Mouse (Mus musculus) retina, postnatal 7 days (tissue): Measurements from ENCODE around the gene M6pr.

Experiments
- DNase-seq: peaks from one replicate; pipeline ENCODE4 v3.0.0-alpha.2; 2012; ENCODE audit warnings: low read depth, low spot score

Gene M6pr

DNA sequence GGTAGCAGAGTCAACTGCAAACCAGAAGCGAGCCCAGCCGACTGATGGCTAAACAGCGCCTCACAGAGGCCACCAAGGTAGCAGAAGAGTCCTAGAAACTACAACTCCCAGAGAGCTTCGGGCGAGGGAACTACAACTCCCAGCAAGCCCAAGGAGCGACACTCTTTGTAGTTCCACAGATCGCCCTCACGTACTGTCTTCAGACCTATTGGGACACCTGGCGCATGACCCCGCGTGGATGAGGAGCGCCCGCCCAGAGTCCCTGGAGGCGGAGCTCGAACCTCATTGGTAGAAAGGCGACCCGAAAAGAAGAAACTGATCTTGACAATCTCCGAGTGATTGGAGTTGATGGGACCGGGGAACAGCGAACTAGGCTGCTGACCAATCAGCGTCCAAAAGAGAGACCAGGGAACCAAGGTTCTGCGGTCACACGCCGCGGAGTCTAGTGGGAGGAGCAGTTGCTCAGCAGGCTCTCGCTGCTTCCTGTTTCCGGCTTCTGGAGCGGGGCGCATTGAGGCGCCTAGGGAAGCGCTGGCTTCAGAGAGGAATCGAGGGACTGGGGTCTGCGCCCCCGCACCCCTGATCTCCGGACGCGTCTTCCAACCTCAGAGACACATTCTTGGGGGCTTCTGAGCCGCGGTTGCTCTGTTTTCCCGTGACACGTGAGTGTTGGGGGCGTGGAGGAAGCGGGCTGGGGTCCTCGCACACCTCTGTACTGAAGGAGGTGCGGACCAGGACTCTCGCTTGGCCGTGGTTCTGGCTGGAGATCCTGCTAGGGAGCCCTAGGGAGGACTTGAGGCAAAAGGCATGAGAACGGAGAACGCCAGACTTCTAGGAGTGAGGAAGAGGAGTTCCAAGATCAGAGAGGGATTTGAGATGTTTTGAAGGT is at the start of gene M6pr:
Gene M6pr, plus strand, starts transcription at position 216 of the 889 bp plus-strand sequence.
- DNase-seq = peak; percentile 92

DNA sequence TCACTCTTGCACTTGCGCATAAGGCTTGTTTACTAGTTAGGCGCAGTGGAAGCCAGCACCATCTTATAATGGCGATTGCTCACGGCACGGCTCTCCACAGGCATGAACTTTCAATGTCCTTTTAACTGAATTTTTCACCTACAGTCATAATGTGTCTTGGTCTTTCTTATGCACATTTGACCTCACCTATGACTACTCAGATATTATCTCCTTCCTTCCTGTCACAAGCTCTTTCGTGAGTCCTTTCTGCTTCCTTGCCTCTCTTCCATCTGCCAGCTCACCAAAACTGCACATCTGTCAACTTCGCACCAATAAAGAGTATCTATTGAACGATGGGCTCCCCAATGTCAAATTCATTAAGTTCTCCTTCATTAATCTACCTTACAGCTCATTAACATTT is 46.0 kb upstream of the M6pr start:
- no peak for DNase-seq

GRCm38 (mm10) chr6:122268561-122268960 is 40.0 kb upstream of the M6pr start:
- no peak for DNase-seq

GRCm38 (mm10) chr6:122269170-122269569 is 39.4 kb upstream of the M6pr start:
- DNase-seq = no peak

GRCm38 (mm10) chr6:122270152-122270551 is 38.4 kb upstream of the M6pr start:
- no peak for DNase-seq

GRCm38 (mm10) chr6:122274546-122274945 is 34.0 kb upstream of the M6pr start:
- no peak for DNase-seq

- no peak for DNase-seq
Measured at GRCm38 (mm10) chr6:122276565-122276964, 32.0 kb upstream of the M6pr start.

DNA sequence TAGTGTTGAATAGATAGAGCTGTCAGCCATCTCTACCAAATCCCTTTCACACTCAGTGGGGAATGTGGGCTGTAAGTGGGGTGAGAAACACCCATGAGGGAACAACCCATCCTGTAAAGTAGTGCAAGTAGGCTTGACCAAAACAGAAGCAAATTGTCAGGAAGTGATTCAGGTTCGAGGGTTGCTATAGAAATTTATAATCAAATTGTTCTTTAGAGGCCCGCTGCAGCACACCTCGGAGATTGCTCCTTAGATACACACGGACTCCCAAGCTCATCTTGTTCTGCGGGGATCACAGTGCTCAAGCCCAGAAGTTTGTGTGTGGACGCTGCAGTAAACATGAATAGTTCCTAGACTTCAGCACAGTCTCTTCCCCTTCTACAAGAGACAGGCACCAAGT is 25.7 kb upstream of the M6pr start, which contains the start of gene Klrg1:
Gene Klrg1, minus strand, starts transcription at position 101 of the 400 bp plus-strand sequence.
- no peak for DNase-seq

- no peak for DNase-seq
Measured at GRCm38 (mm10) chr6:122283429-122283828, 25.1 kb upstream of the M6pr start.

DNA sequence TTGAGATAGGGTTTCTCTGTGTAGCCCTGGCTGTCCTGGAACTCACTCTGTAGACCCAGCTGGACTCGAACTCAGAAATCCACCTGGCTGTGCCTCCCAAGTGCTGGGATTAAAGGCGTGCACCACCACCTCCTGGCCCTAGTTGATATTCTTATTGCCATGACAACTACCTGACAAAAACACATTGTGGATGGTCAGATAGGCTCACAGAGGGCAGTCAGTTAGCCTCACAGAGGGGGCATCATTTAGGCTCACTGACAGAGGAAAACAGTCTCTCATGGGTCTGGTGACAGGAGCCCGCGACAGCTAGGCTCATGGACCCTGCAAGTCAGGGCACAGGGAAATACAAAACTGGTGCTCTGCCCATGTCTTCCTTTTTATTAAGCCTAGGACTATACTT is 24.2 kb upstream of the M6pr start:
- no peak for DNase-seq

DNA sequence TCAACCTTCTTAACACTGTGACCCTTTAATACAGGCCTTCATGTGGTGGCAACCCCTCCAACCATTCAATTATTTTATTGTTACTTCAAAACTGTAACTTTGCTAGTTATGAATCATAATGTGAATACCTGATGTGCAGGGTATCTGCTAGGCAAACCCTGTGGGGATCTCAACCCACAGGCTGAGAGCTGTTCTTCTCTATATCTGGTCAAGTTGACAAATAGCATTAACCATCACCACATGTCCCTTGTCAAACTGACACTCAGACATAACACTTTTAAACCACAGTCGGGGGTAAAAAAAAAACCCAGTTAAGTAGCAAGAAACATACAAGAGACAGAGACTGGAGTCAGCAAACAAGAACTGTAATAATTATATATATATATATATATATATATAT is 23.7 kb upstream of the M6pr start:
- DNase-seq = no peak

DNA sequence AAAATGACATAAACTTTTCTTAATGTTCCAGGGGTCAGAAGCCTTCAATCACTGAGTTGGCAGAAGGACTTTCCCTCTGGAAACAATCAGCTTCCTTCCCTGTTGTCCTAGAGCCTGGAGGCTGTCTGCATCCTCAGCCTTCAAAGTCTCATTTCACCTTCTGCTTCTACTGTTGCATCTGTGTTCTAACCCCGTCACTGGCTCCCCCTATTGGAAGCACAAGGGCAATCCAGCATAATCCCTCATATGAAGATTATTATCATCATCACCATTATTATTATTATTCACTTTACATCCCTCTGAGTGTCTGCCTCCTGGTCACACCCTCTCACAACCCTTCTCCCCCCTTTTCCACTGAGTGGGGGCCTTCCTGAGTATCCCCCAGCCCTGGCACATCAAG is 20.3 kb upstream of the M6pr start:
- DNase-seq = no peak

DNA sequence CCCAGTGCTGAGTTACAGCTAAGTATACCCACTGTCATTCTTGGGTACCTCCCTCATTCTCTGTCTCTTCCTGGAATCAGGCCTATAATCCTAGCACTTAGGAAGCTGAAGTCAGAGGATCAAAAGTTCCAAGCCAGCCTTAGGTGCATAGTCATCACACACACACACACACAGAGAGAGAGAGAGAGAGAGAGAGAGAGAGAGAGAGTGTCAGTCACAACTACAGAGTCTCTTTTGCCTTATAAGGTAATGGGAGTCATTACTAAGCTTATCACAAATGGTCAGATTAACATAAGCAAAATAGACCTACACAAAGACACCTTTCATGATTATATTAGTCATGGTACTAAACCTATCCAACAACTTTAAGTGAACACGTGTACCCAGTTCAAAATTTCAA is 19.2 kb upstream of the M6pr start:
- DNase-seq = no peak

DNA sequence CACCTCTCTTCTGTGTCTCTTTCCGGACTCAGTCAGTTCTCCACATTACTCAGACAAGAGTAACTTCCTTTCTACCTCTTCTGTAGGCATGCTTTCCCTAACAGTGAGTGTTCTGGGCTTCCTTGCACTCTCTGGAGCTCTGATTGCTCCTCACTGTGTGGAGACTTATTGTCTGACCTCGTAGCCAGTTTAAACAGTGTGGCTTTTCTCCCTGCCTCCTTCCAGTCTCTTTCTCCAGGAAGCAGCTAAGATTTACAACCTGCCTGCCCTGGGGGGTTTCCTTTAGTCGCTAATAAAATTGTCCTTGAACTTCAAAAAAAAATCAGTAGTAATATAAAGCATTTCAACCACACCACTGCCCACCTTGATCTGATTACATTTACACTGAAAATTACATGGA is 18.3 kb upstream of the M6pr start:
- no peak for DNase-seq

DNA sequence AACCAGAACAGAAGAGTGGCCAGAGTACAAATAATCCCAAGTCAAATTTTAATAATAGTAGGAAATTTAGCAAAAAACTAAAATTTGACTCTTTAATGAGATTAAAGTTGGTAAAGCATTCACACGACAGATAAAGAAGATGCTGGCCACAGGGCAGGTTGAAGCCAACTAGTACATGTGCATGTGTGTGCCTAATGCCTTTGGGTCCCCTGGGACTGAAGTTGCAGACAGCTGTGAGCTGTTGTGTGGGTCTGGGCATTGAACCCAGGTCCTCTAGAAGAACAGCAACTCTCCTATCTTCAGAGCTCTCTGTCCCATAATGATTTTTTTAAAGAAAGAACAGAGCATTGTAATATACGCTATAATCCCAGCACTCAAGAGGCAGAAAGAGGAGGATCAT is 17.3 kb upstream of the M6pr start:
- DNase-seq = no peak

DNA sequence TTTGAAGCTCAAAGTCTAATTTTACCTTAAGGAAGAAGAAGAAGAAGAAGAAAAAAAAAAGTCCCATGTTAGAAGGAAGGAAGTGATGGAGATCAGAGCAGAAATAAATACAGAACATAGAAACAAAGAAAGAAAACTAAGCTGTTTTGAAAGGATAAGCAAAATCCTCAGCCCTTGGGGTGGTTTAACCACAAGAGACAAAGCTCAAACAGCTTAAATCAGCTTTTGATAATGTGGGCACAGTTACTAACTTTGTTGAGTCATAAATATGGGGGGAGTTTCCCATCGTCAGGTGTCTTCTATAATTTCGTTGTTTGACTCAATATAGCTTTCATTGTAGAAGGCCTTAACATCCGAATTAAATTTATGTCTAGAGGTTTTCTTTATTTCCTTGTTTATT is 16.8 kb upstream of the M6pr start:
- DNase-seq = no peak

DNA sequence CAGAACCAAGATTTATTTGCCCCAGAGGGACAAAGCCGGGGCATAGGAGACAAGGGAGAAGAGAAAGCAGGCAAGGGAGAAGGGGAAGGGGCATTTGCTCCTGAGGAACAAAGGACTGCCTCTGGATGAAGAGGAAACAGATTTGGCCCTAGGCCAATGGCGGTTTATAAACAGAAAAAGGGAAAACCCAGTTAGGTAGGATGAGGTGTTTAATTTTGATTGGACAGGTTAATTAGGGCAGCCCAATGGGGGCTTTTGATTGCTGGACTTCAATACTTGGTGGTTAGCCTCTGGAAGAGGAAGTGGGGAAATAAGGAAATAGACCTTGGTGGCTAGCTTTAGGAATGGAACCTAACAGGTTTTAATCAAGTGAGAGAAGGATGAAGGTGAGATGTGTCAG is 16.3 kb upstream of the M6pr start:
- no peak for DNase-seq

- DNase-seq = no peak
Measured at GRCm38 (mm10) chr6:122293121-122293520, 15.4 kb upstream of the M6pr start.

DNA sequence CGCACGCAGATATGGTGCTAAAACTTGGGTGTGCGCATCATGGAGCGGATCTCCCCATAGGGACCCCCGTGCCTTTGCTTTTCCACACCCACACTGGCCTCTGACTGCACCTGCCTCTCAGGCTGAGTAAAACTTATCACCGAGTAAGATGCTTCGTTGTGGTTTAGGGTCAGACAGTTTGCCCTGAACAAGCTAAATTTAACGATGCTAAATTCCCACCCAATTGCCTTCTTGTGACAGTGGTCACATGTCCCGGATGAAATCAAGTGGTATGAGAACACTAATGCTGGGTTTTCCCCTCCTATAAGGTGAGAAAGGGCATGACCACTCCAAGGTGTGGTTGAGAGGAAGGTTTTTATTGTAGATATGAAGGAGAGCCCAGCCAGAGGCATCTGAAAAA is 14.7 kb upstream of the M6pr start:
- no peak for DNase-seq

DNA sequence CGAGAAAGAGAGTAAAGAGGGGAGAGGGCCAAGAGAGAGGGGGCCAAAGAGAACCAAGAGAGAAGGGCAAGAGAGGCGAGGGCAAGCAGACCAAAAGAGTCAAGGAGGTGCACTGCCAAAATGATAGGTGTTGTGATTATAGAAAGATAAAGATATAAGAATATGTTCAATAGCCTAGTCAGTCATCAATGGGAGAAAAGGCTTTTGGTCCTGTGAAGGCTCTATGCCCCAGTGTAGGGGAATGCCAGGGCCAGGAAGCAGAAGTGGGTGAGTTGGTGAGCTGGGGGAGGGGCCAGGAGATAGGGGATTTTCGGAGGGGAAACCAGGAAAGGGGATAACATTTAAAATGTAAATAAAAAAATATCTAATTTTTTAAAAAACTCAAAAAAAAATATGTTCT is 14.2 kb upstream of the M6pr start:
- no peak for DNase-seq

GRCm38 (mm10) chr6:122295242-122295641 is 13.3 kb upstream of the M6pr start:
- DNase-seq = no peak

- no peak for DNase-seq
Measured at GRCm38 (mm10) chr6:122296918-122297278, 11.6 kb upstream of the M6pr start.
